Mouse (Mus musculus) forebrain, embryonic 13.5 days (tissue): ENCODE data around the gene Clca3a1. TPM values are rescaled to one million over a fixed set of nuclear protein-coding genes. Genes with fewer than 3 reads are reported as not detected.
A peak's percentile ranks its signal among the peaks of the same experiment; 100 is the strongest.
"Not testable (repeated sequence)": the region's sequence is repeated elsewhere in the genome, so short reads cannot be mapped to it uniquely, and the experiment has no call there.

Experiments used
- ATAC-seq: fragments of 200-750 bp; cut with Nextera tagmentation; 2 replicates; pipeline ENCODE4 v1.8.0; 2017
- H3K27ac ChIP-seq: fragments of 300-500 bp; sonication (generic); 2 replicates; pipeline ENCODE4 v1.5.1; 2015; ENCODE audit warnings: inconsistent platforms, mild to moderate bottlenecking, moderate library complexity
- H3K27me3 ChIP-seq: fragments of 300-500 bp; sonication (generic); 2 replicates; pipeline ENCODE4 v1.6.1; 2015; ENCODE audit warnings: mild to moderate bottlenecking, inconsistent platforms
- H3K36me3 ChIP-seq: fragments of 300-500 bp; sonication (generic); 2 replicates; pipeline ENCODE4 v1.6.1; 2015; ENCODE audit warnings: mild to moderate bottlenecking, inconsistent platforms; ENCODE audit not compliant: poor library complexity, severe bottlenecking
- H3K4me1 ChIP-seq: fragments of 300-500 bp; sonication (generic); 2 replicates; pipeline ENCODE4 v1.6.1; 2015; ENCODE audit warnings: inconsistent platforms
- H3K4me2 ChIP-seq: fragments of 300-500 bp; sonication (generic); 2 replicates; pipeline ENCODE4 v1.6.1; 2015; ENCODE audit warnings: inconsistent platforms, mild to moderate bottlenecking, moderate library complexity
- H3K4me3 ChIP-seq: fragments of 300-500 bp; sonication (generic); 2 replicates; pipeline ENCODE4 v1.5.1; 2015; ENCODE audit warnings: mild to moderate bottlenecking, inconsistent platforms
- H3K9ac ChIP-seq: fragments of 300-500 bp; sonication (generic); 2 replicates; pipeline ENCODE4 v1.6.1; 2015; ENCODE audit warnings: mild to moderate bottlenecking, inconsistent platforms
- H3K9me3 ChIP-seq: fragments of 300-500 bp; sonication (generic); replicated peaks from 2 replicates; pipeline ENCODE4 v1.6.1; 2016; ENCODE audit warnings: inconsistent platforms
- WGBS: fragments of 180-500 bp; shearing (Covaris S2); methylation state at CpG from one replicate; pipeline ENCODE4 v1.1.7; 2015; 5-methylcytosine and 5-hydroxymethylcytosine counted together
- polyA plus RNA-seq: library from polyadenylated mRNA; unstranded; fragments of >200 nt; fragmentation: Nextera tagmentation; extraction: Ambion mirVana; gene quantifications from 2 replicates; pipeline ENCODE4 v1.2.1, GENCODE M21; 2015

Clca3a1 gene
- polyA plus RNA-seq, result 0.12 and 0.24 TPM in 2 replicates

DNA sequence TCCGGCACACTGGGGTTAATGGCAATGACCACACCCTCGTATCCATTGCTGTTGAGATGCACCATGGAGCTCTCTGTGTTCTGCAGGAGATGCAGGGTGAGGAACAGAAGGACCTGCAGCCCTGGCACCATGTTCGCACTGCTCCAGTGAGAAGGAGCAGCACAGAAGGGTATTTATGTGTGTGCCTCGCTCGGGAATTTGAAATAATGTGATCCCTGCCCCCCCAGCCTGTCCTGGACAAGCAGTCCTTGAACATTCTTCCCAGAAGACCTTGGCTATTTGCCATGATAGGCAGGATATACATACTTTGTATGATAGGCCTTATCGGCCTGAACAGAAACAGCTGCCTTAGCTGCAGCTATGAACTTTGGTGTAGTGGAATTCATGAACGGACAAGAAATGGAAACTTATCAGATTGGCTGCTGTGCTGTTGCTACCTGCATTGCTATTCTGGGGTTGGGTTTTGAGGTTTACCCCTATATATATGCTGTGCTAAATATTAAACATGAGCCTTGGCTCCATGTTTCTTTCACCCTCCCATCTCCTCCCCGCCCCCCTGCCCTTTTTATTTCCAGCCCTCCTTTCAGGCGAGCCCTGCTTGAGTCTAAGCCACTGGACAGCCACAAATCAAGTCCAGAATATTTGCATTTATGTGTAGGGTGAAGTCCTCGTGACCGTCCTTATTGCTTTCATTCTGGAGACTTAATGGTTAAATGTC is at the start of gene Clca3a1:
Gene Clca3a1 (minus strand): TSS at position 386 of the 718 bp plus-strand sequence.
- Histone ChIP-seq H3K36me3 (no peaks in the 10 kb centered on the region), H3K4me1 (no peaks in the 10 kb centered on the region), H3K27me3 (no peaks in the 10 kb centered on the region), H3K9me3 (no peaks in the 10 kb centered on the region), H3K4me2 (no peak within 1 kb of the TSS), H3K4me3 (no peak within 1 kb of the TSS), H3K9ac (no peak within 1 kb of the TSS), H3K27ac (no peak within 1 kb of the TSS)
- ATAC-seq, result no peak
- 85% methylated on average over 9 of the region's 11 CpGs for WGBS

DNA sequence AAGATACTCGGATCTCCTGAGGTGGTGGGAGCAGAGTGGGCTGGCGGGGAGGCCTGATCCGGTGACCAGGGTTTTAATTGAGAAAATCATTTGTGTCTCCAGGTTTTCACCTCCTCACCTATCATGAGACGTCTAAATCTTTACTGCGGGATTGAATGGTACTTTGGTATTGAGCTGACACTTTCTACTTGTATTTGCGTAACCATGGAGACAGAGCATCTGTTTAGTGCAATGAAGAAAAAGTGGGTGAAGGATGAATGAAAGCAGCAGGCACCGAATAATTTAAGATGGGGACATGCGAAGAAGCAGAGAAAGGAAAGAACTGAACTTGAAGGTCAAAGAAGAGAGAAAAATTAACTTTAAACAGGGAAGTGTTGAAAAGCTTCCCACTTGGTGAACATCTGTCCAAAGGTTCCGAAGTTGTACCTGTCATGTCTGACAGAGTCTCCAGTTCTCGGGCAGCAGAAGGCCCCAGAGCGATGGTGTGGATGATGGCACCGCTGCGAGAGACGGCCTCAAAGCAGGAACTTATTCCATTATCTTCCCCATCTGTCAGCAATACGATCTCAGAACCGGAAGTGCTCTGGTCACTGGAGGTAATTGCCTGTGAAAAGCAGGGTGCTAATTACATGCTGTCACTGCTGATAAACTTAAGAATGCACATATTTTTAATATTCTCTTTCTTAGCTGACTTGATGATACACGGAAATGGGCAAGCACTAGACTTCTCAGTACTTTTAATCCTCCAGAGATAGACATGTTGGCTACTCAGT is 47.6 kb upstream of the Clca3a1 start:
- 57% methylated on average over 15 of the region's 17 CpGs for WGBS
- H3K36me3 ChIP-seq, H3K9me3 ChIP-seq, H3K4me1 ChIP-seq, H3K4me2 ChIP-seq, H3K4me3 ChIP-seq, H3K9ac ChIP-seq, H3K27me3 ChIP-seq, H3K27ac ChIP-seq: not testable (repeated sequence)
- peak; percentile 86 for ATAC-seq

DNA sequence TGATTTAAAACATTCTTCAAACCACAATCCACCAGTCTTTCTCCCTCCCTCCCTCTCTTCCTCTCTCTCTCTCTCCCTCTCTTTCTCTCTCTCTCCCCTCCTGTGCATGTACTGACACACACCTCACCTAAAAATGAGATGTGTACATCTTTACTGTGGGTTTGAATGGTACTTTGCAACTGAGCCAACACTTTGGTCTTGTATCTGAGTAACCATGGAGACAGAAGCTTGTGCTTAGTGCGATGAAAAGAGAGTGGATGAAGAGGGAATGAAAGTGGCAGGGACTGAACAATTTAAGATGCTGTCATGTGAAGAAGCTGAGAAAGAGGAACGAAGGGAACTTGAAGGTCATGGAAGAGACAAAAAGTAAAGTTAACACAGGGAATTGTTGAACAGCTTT is 45.8 kb upstream of the Clca3a1 start:
- H3K4me1 ChIP-seq, H3K27ac ChIP-seq, H3K36me3 ChIP-seq, H3K27me3 ChIP-seq, H3K9me3 ChIP-seq, ATAC-seq, H3K4me3 ChIP-seq, H3K9ac ChIP-seq, H3K4me2 ChIP-seq: not testable (repeated sequence)
- WGBS, result 40% methylated on average over 2 of the region's 2 CpGs

DNA sequence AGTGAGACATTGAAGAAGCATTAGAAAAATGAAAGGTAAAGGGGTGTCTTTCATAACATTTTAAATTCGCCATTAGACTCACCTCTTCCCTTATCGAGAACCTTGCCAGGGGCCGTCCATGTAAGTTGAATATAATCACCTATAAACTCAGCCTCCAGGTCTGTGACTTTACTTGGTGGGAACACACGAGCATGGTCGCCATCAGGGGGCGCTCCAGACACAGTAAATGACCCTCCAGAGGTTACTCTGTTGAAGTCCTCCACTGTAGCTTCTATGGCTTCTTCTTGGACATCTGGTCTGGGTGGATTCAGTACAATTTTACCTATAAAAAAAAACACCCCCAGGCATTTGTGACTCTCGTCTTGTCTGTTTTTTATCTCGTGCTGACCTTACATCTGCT is 41.1 kb upstream of the Clca3a1 start:
- H3K4me1 ChIP-seq, result no peaks in the 10 kb centered on the region
- H3K9ac ChIP-seq, result no peak overlapping the region
- H3K4me2 ChIP-seq, result no peak overlapping the region
- H3K4me3 ChIP-seq, result no peak overlapping the region
- no peak overlapping the region for H3K27ac ChIP-seq
- 37% methylated on average over 8 of the region's 8 CpGs for WGBS
- H3K9me3 ChIP-seq, result no peaks in the 10 kb centered on the region
- no peak for ATAC-seq
- H3K27me3 ChIP-seq, result no peaks in the 10 kb centered on the region
- no peaks in the 10 kb centered on the region for H3K36me3 ChIP-seq

DNA sequence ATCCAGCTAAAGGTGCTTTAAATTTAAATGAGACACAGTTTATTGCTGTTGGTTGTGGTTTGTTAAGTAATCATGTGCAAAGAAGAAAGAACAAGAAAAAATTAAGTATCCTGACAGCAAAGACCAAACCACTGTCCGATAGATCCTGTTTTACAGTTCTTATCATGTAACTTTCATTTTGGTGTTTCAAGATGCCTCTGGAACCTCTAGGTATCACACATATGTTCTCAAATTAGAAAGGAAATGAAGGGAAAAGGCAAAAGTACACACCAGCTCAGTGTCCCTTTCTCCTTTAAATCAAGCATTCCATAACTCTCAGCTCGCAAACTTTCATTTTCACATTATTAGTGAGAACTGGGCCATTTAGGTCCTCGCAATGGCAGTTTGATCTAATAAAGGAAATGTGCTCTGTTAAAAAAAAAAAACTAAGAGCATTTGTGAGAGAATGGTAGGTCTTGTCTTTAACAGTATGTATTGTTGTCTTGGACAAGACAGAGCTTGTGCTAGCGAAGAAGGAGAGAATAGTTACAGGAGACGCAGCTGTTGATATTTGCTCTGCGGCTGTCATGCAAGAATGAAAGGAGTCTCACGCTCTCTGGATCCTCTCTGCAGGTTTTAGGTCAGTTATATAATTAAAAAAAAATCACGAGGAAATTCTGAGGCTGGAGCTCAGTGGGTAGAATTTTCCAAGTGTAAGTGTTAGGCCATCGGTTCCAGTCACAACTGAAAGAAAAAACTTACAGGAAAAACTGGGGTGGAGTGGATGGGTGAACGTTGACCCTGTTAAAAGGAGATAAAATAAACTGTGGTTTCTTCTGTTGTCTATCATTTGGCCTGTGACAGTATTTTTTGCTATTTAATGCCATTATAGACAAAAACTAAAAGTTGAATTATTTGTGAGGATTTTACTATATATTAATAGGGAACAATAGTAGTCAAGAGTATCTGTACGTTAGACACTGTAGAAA is 24.7 kb upstream of the Clca3a1 start:
- H3K4me3 ChIP-seq, result no peak overlapping the region
- H3K27ac ChIP-seq, result no peak overlapping the region
- ATAC-seq, result no peak
- 83% methylated on average over 11 of the region's 11 CpGs for WGBS
- H3K4me2 ChIP-seq, result no peak overlapping the region
- H3K36me3 ChIP-seq, result no peaks in the 10 kb centered on the region
- H3K9ac ChIP-seq, result no peak overlapping the region
- H3K27me3 ChIP-seq, result no peaks in the 10 kb centered on the region
- H3K4me1 ChIP-seq, result no peaks in the 10 kb centered on the region
- H3K9me3 ChIP-seq, result no peaks in the 10 kb centered on the region

GRCm38 (mm10) chr3:144765161-144765560 is 4.4 kb upstream of the Clca3a1 start:
- WGBS, result 90% methylated on average over 4 of the region's 4 CpGs
- Histone ChIP-seq H3K27me3 (no peaks in the 10 kb centered on the region), H3K9me3 (no peaks in the 10 kb centered on the region), H3K9ac (no peak overlapping the region), H3K36me3 (no peaks in the 10 kb centered on the region), H3K4me2 (no peak overlapping the region), H3K4me3 (no peak overlapping the region), H3K27ac (no peak overlapping the region), H3K4me1 (no peaks in the 10 kb centered on the region)
- ATAC-seq, result no peak

DNA sequence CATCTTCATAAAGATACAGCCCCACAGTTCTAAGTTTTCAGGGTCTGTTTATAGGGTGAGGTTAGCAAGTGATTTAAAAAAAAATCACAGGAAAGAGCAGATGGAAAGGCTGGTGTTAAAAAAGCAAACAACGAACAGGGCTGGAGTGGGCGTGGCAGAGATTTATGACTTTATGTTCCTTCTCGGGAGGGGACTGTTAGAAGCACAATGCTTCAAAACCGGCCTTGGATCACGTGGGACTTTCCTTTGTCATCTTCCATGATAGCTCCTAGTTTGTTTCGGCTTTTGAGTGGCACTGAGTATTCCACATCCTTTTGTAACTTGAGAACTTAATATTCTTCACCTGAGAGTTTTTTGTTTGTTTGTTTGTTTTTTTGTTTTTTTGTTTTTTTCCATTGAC is 677 bp upstream of the Clca3a1 start:
- H3K4me1 ChIP-seq, result no peaks in the 10 kb centered on the region
- no peaks in the 10 kb centered on the region for H3K36me3 ChIP-seq
- H3K27ac ChIP-seq, result no peak overlapping the region
- no peak overlapping the region for H3K9ac ChIP-seq
- H3K4me3 ChIP-seq, result no peak overlapping the region
- ATAC-seq, result no peak
- WGBS, result 86% methylated on average over 6 of the region's 6 CpGs
- no peak overlapping the region for H3K4me2 ChIP-seq
- no peaks in the 10 kb centered on the region for H3K9me3 ChIP-seq
- no peaks in the 10 kb centered on the region for H3K27me3 ChIP-seq

DNA sequence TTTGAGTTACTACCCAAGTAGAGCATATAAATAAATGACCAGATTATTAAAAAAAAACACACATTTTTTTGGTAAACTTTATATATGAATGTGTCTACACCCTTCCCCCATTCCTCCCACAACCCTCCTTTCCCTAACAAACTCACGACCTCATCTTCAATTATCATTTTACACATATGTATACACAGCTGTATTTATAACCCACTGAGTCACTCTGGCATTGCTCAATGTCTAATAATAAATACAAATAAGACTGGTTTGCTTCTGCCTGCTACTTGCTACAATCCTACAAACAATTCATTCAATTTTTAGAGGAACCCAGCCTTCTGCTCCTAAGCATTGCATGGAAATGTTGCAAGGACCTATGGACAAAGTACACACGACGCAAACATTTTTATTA is 1.1 kb downstream of the Clca3a1 start:
- H3K27ac ChIP-seq, result no peak overlapping the region
- no peaks in the 10 kb centered on the region for H3K27me3 ChIP-seq
- ATAC-seq, result no peak
- H3K36me3 ChIP-seq, result no peaks in the 10 kb centered on the region
- no peaks in the 10 kb centered on the region for H3K9me3 ChIP-seq
- H3K4me3 ChIP-seq, result no peak overlapping the region
- no peaks in the 10 kb centered on the region for H3K4me1 ChIP-seq
- H3K4me2 ChIP-seq, result no peak overlapping the region
- no peak overlapping the region for H3K9ac ChIP-seq
- 88% methylated on average over 3 of the region's 3 CpGs for WGBS

GRCm38 (mm10) chr3:144756103-144756502 is 4.7 kb downstream of the Clca3a1 start:
- not testable (repeated sequence) for H3K27me3 ChIP-seq, H3K27ac ChIP-seq, H3K4me2 ChIP-seq, H3K9me3 ChIP-seq, H3K9ac ChIP-seq, H3K4me1 ChIP-seq, H3K4me3 ChIP-seq, H3K36me3 ChIP-seq
- WGBS, result 68% methylated on average over 8 of the region's 8 CpGs
- peak; percentile 53; the same call in 1 of the 2 replicates for ATAC-seq

DNA sequence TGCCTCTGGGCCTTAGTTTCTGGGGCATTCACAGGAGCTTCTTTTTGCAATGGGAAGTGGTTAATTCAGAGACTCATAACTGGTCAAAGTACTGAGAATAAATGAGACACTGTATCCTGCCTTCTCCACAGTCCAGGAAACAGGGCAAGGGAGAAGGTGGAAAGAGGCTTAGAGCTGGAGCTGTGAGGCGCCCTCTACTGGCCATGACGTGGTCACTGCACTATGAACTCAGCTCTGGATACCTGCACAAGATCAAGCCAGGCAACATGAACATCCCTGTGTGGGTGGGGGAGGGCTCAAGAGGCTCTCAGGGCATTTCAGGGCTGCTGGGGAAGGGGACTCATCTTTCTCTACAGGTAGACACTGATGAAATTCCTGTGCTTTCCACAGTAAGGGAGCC is 7.7 kb downstream of the Clca3a1 start:
- H3K9ac ChIP-seq, result no peak overlapping the region
- 5% methylated on average over 2 of the region's 2 CpGs for WGBS
- no peaks in the 10 kb centered on the region for H3K4me1 ChIP-seq
- H3K4me3 ChIP-seq, result no peak overlapping the region
- no peaks in the 10 kb centered on the region for H3K9me3 ChIP-seq
- no peaks in the 10 kb centered on the region for H3K27me3 ChIP-seq
- H3K27ac ChIP-seq, result no peak overlapping the region
- no peaks in the 10 kb centered on the region for H3K36me3 ChIP-seq
- H3K4me2 ChIP-seq, result no peak overlapping the region
- no peak for ATAC-seq

- ATAC-seq, result peak; percentile 81
- not testable (repeated sequence) for H3K4me1 ChIP-seq, H3K9ac ChIP-seq, H3K27ac ChIP-seq, H3K27me3 ChIP-seq, H3K4me3 ChIP-seq, H3K9me3 ChIP-seq, H3K36me3 ChIP-seq
- WGBS, result 41% methylated on average over 20 of the region's 21 CpGs
- peak overlapping the region; percentile 12; the same call in 1 of the 2 replicates for H3K4me2 ChIP-seq
Observed at GRCm38 (mm10) chr3:144749062-144749963, 11.5 kb downstream of the Clca3a1 start.
